Mouse (Mus musculus) kidney, adult 2 months (tissue): ENCODE measurements at regions not wholly inside any gene's neighbourhood (a gene's known extent, or its start where the extent isn't known, plus 50 kb on each side); places are given as distances from the start of the nearest gene placed in this dataset.

Source experiments
- CTCF ChIP-seq: fragments of 200-500 bp; conservative IDR thresholded peaks from 2 replicates; pipeline ENCODE4 v1.5.1; 2011; ENCODE audit warnings: low read depth, mild to moderate bottlenecking, control low read depth, low read length, moderate library complexity, mixed read lengths; ENCODE audit not compliant: insufficient read depth, insufficient read length
- POLR2A ChIP-seq: fragments of 200-500 bp; IDR thresholded peaks from one replicate; pipeline ENCODE4 v1.6.1; 2011; ENCODE audit warnings: low read depth, low read length, control low read depth

DNA sequence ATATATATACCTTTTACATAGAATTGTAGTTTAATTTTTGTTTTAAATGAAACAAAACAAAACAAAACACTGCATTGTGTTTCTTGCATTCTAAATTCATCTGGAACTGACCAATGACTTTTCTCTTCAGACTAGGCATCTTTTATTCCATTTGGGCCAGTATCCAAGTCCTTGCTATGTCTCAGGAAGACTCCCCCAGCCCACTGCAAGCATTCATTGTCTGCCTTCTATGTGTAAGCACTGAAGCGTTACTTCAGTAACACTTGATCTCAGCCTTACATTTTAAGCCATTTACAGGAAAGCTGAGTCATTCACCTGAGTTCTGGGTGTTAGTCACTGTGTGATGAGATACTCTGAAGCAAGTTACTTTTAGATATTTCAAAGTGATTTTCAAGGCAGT lies 425.3 kb upstream of the Ccnh start:
- no peak for TF ChIP-seq CTCF
- no peak for TF ChIP-seq POLR2A
